Mouse (Mus musculus) ES-Bruce4 (cell line): ENCODE measurements around the gene Xxylt1.

Experiments used
- CTCF ChIP-seq: IDR thresholded peaks from one replicate; pipeline ENCODE4 v1.8.1; 2011; ENCODE audit warnings: low read depth, low read length
- EP300 ChIP-seq: IDR thresholded peaks from 2 replicates; pipeline ENCODE4 v1.6.1; 2011; ENCODE audit warnings: low read depth, low read length; ENCODE audit not compliant: insufficient read depth
- POLR2A ChIP-seq: IDR thresholded peaks from one replicate; pipeline ENCODE4 v1.8.1; 2011; ENCODE audit warnings: low read length; ENCODE audit not compliant: insufficient read depth

- no peak for TF ChIP-seq CTCF
- TF ChIP-seq POLR2A: no peak
- TF ChIP-seq EP300: no peak
Measured at GRCm38 (mm10) chr16:30933366-30933765, 147.9 kb downstream of the Xxylt1 start.
